Mouse (Mus musculus) kidney, postnatal 36 days (tissue): ENCODE data around the gene 4930518I15Rik.
A peak's percentile ranks its signal among the peaks of the same experiment; 100 is the strongest.
"Not testable (repeated sequence)": the region's sequence is repeated elsewhere in the genome, so short reads cannot be mapped to it uniquely, and the experiment has no call there.

Experiments
- DNase-seq, 2 experiments: peaks; one replicate each; pipeline ENCODE4 v3.0.0; 2021 to 2022; ENCODE audit warnings: mixed read lengths in 2 of 2

4930518I15Rik gene

GRCm38 (mm10) chr2:156841841-156842706 is 15.7 kb downstream of the 4930518I15Rik start:
- peak; percentile 36 to 64 for DNase-seq

- peak; percentile 52 to 70 for DNase-seq
These were observed 16.5 kb downstream of the 4930518I15Rik start for GRCm38 (mm10) chr2:156841028-156841840.

GRCm38 (mm10) chr2:156840301-156841027 is 17.3 kb downstream of the 4930518I15Rik start:
- DNase-seq, result peak in 1 of 2 experiments; percentile 44

- DNase-seq, result peak; percentile 51 to 75
These were observed 18.2 kb downstream of the 4930518I15Rik start, which contains the start of gene Tgif2 for GRCm38 (mm10) chr2:156839319-156840191. TSS of gene Tgif2 (plus strand) at chr2:156840007.

GRCm38 (mm10) chr2:156838839-156839238 is 18.9 kb downstream of the 4930518I15Rik start:
- no peak for DNase-seq

GRCm38 (mm10) chr2:156834336-156834735 is 23.4 kb downstream of the 4930518I15Rik start:
- no peak for DNase-seq

- not testable (repeated sequence) for DNase-seq
These were observed 32.6 kb downstream of the 4930518I15Rik start for GRCm38 (mm10) chr2:156825128-156825527.

GRCm38 (mm10) chr2:156816116-156816515 is 41.6 kb downstream of the 4930518I15Rik start:
- no peak for DNase-seq

- no peak for DNase-seq
These were observed 42.3 kb downstream of the 4930518I15Rik start for GRCm38 (mm10) chr2:156815412-156815811.

- no peak for DNase-seq
These were observed 42.9 kb downstream of the 4930518I15Rik start for GRCm38 (mm10) chr2:156814893-156815292.

GRCm38 (mm10) chr2:156814344-156814801 is 43.4 kb downstream of the 4930518I15Rik start:
- DNase-seq, result peak; percentile 53 to 63

GRCm38 (mm10) chr2:156811556-156811955 is 46.2 kb downstream of the 4930518I15Rik start:
- DNase-seq, result peak; percentile 5 to 15

GRCm38 (mm10) chr2:156810716-156811115 is 47.0 kb downstream of the 4930518I15Rik start:
- peak; percentile 24 to 59 for DNase-seq

GRCm38 (mm10) chr2:156809579-156809978 is 48.2 kb downstream of the 4930518I15Rik start:
- DNase-seq, result peak; percentile 67 to 84

GRCm38 (mm10) chr2:156806886-156807285 is 50.9 kb downstream of the 4930518I15Rik start:
- DNase-seq, result no peak
